ENCODE assay signal across 8 mouse cellular contexts in genomic region chr17:34671151-34672066, GRCm38 (mm10). TPM values are rescaled to one million over a fixed set of nuclear protein-coding genes. Genes with fewer than 3 reads are reported as not detected.
DNase-seq lines count a peak whose midpoint lies in the region; ATAC-seq and TF ChIP-seq lines count a peak whose summit lies in the region.

No protein-coding gene starts in this region.

- peaks cover 13% of the 10 kb centered on the region; the same call in 1 of the 2 replicates for H3K4me1 ChIP-seq in kidney, postnatal 0 days (replicated peaks; ENCODE audit: insufficient read depth, low read length)
- peaks cover 9% of the 10 kb centered on the region for H3K4me1 ChIP-seq in embryonic facial prominence, embryonic 11.5 days (ENCODE audit: control insufficient read depth, insufficient read depth, low read length)
- H3K4me1 ChIP-seq in intestine, postnatal 0 days (replicated peaks; ENCODE audit: control insufficient read depth, insufficient read depth, low read length): no peaks in the 10 kb centered on the region
- peaks cover 17% of the 10 kb centered on the region for H3K4me1 ChIP-seq in neural tube, embryonic 13.5 days (replicated peaks)

- H3K4me2 ChIP-seq in kidney, postnatal 0 days (ENCODE audit: low read length): peak overlapping the region; percentile 50
- peak overlapping the region; percentile 65 for H3K4me2 ChIP-seq in embryonic facial prominence, embryonic 11.5 days (ENCODE audit: low read depth, low read length)
- H3K4me2 ChIP-seq in intestine, postnatal 0 days (replicated peaks; ENCODE audit: low read depth): peak overlapping the region; percentile 41
- peak overlapping the region; percentile 55 for H3K4me2 ChIP-seq in neural tube, embryonic 13.5 days

- peak; percentile 43 for DNase-seq in kidney, postnatal 0 days (ENCODE audit: low spot score)
- no peak for DNase-seq in kidney, adult 18-20 months
- DNase-seq in embryonic facial prominence, embryonic 11.5 days (ENCODE audit: low spot score): peak; percentile 26
- no peak for DNase-seq in thymus, postnatal 14 days
- DNase-seq in frontal cortex, postnatal 25 days (ENCODE audit: low spot score in 2 of 2): no peak
- DNase-seq in adrenal gland, postnatal 25 days: no peak

- peak; percentile 42 for TF ChIP-seq CTCF in kidney, postnatal 0 days (IDR thresholded peaks at IDR 0.05; ENCODE audit: low read depth)
- TF ChIP-seq CTCF in intestine, postnatal 0 days (IDR thresholded peaks at IDR 0.05; ENCODE audit: low read depth): peak; percentile 50

- ATAC-seq in kidney, postnatal 0 days (replicated peaks; ENCODE audit: low FRiP score, low read depth): peak; percentile 33; the same call in 1 of the 2 replicates
- peak; percentile 39; the same call in 1 of the 2 replicates for ATAC-seq in embryonic facial prominence, embryonic 11.5 days (replicated peaks; ENCODE audit: insufficient number of reproducible peaks, low FRiP score, low TSS enrichment, low read depth)
- no peak for ATAC-seq in intestine, postnatal 0 days
- peak; percentile 79 for ATAC-seq in neural tube, embryonic 13.5 days (ENCODE audit: low read depth)

- WGBS in kidney, postnatal 0 days: 10% methylated on average over 93 of the region's 93 CpGs
- 9% methylated on average over 93 of the region's 93 CpGs for WGBS in embryonic facial prominence, embryonic 11.5 days
- WGBS in intestine, postnatal 0 days: 12% methylated on average over 87 of the region's 93 CpGs
- WGBS in neural tube, embryonic 13.5 days: 12% methylated on average over 92 of the region's 93 CpGs

- peaks cover 32% of the 10 kb centered on the region for H3K27me3 ChIP-seq in kidney, postnatal 0 days (ENCODE audit: insufficient read depth, low read length)
- peaks cover 42% of the 10 kb centered on the region for H3K27me3 ChIP-seq in embryonic facial prominence, embryonic 11.5 days (ENCODE audit: control insufficient read depth, insufficient read depth, low read length)
- peaks cover 53% of the 10 kb centered on the region for H3K27me3 ChIP-seq in intestine, postnatal 0 days (replicated peaks; ENCODE audit: control insufficient read depth, insufficient read depth, low read length)
- H3K27me3 ChIP-seq in neural tube, embryonic 13.5 days: peaks cover 76% of the 10 kb centered on the region

- no peak overlapping the region for H3K27ac ChIP-seq in kidney, postnatal 0 days
- H3K27ac ChIP-seq in embryonic facial prominence, embryonic 11.5 days (replicated peaks; ENCODE audit: low read depth, low read length): no peak overlapping the region
- no peak overlapping the region for H3K27ac ChIP-seq in intestine, postnatal 0 days (ENCODE audit: low read depth, low read length)
- H3K27ac ChIP-seq in neural tube, embryonic 13.5 days (replicated peaks): no peak overlapping the region

- H3K36me3 ChIP-seq in kidney, postnatal 0 days (ENCODE audit: insufficient read depth, low read length): no peaks in the 10 kb centered on the region
- no peaks in the 10 kb centered on the region for H3K36me3 ChIP-seq in embryonic facial prominence, embryonic 11.5 days (replicated peaks; ENCODE audit: control insufficient read depth, insufficient read depth, low read depth, low read length)
- H3K36me3 ChIP-seq in intestine, postnatal 0 days (ENCODE audit: control insufficient read depth, insufficient read depth): peaks cover 7% of the 10 kb centered on the region; the same call in 1 of the 2 replicates
- no peaks in the 10 kb centered on the region for H3K36me3 ChIP-seq in neural tube, embryonic 13.5 days

- no peaks in the 10 kb centered on the region for H3K9me3 ChIP-seq in kidney, postnatal 0 days (replicated peaks; ENCODE audit: low read length)
- no peaks in the 10 kb centered on the region for H3K9me3 ChIP-seq in embryonic facial prominence, embryonic 11.5 days (replicated peaks; ENCODE audit: control insufficient read depth, low read length)
- H3K9me3 ChIP-seq in intestine, postnatal 0 days (ENCODE audit: control insufficient read depth): no peaks in the 10 kb centered on the region
- H3K9me3 ChIP-seq in neural tube, embryonic 13.5 days: no peaks in the 10 kb centered on the region

- H3K4me3 ChIP-seq in kidney, postnatal 0 days (replicated peaks; ENCODE audit: low read depth, low read length): peak overlapping the region; percentile 29
- peak overlapping the region; percentile 29 for H3K4me3 ChIP-seq in embryonic facial prominence, embryonic 11.5 days (ENCODE audit: low read depth, low read length)
- H3K4me3 ChIP-seq in intestine, postnatal 0 days (ENCODE audit: low read depth, low read length): peak overlapping the region; percentile 20
- peak overlapping the region; percentile 34 for H3K4me3 ChIP-seq in neural tube, embryonic 13.5 days

- H3K9ac ChIP-seq in kidney, postnatal 0 days (ENCODE audit: low read depth, low read length): no peak overlapping the region
- peak overlapping the region; percentile 18; the same call in 1 of the 2 replicates for H3K9ac ChIP-seq in embryonic facial prominence, embryonic 11.5 days (replicated peaks; ENCODE audit: low read length)
- no peak overlapping the region for H3K9ac ChIP-seq in intestine, postnatal 0 days (ENCODE audit: low read depth, low read length)
- peak overlapping the region; percentile 22 for H3K9ac ChIP-seq in neural tube, embryonic 13.5 days

RNA-seq across cellular contexts. Expression of gene Tnxb, which starts 1.1 kb away (rescaled TPM):
- 0.19 and 0.26 TPM in 2 replicates for polyA plus RNA-seq in kidney, postnatal 0 days (2015; fragmentation: Nextera tagmentation; extraction: Ambion mirVana)
- polyA plus RNA-seq in embryonic facial prominence, embryonic 11.5 days (2014; fragmentation: Nextera tagmentation; extraction: Ambion mirVana): not detected in 2 replicates
- 1.4 and 1.9 TPM in 2 replicates for polyA plus RNA-seq in intestine, postnatal 0 days (2015; fragmentation: Nextera tagmentation; extraction: Ambion mirVana)
- polyA plus RNA-seq in neural tube, embryonic 13.5 days (2015; fragmentation: Nextera tagmentation; extraction: Ambion mirVana): 0.11 and 0.14 TPM in 2 replicates
- 23.7 and 25.4 TPM in 2 replicates for total RNA-seq in adrenal gland, postnatal 25 days (2021)

RNA-seq across cellular contexts. Expression of gene Atf6b, which starts 24.5 kb away (rescaled TPM):
- polyA plus RNA-seq in kidney, postnatal 0 days (2015; fragmentation: Nextera tagmentation; extraction: Ambion mirVana): 62.0 and 65.8 TPM in 2 replicates
- 55.8 and 58.5 TPM in 2 replicates for polyA plus RNA-seq in embryonic facial prominence, embryonic 11.5 days (2014; fragmentation: Nextera tagmentation; extraction: Ambion mirVana)
- polyA plus RNA-seq in intestine, postnatal 0 days (2015; fragmentation: Nextera tagmentation; extraction: Ambion mirVana): 22.9 and 23.1 TPM in 2 replicates
- 106 TPM in 2 replicates for polyA plus RNA-seq in neural tube, embryonic 13.5 days (2015; fragmentation: Nextera tagmentation; extraction: Ambion mirVana)
- total RNA-seq in adrenal gland, postnatal 25 days (2021): 50.4 and 52.5 TPM in 2 replicates

RNA-seq across cellular contexts. Expression of gene Fkbpl, which starts 26.8 kb away (rescaled TPM):
- 16.4 and 18.6 TPM in 2 replicates for polyA plus RNA-seq in kidney, postnatal 0 days (2015; fragmentation: Nextera tagmentation; extraction: Ambion mirVana)
- 16.2 and 16.6 TPM in 2 replicates for polyA plus RNA-seq in embryonic facial prominence, embryonic 11.5 days (2014; fragmentation: Nextera tagmentation; extraction: Ambion mirVana)
- polyA plus RNA-seq in intestine, postnatal 0 days (2015; fragmentation: Nextera tagmentation; extraction: Ambion mirVana): 8.8 and 9.2 TPM in 2 replicates
- polyA plus RNA-seq in neural tube, embryonic 13.5 days (2015; fragmentation: Nextera tagmentation; extraction: Ambion mirVana): 17.1 and 18.6 TPM in 2 replicates
- 13.4 TPM in 2 replicates for total RNA-seq in adrenal gland, postnatal 25 days (2021)

RNA-seq across cellular contexts. Expression of gene Prrt1, which starts 42.1 kb away (rescaled TPM):
- 0.36 and 0.55 TPM in 2 replicates for polyA plus RNA-seq in kidney, postnatal 0 days (2015; fragmentation: Nextera tagmentation; extraction: Ambion mirVana)
- 0.10 and 0.11 TPM in 2 replicates for polyA plus RNA-seq in embryonic facial prominence, embryonic 11.5 days (2014; fragmentation: Nextera tagmentation; extraction: Ambion mirVana)
- 0.27 and 0.47 TPM in 2 replicates for polyA plus RNA-seq in intestine, postnatal 0 days (2015; fragmentation: Nextera tagmentation; extraction: Ambion mirVana)
- polyA plus RNA-seq in neural tube, embryonic 13.5 days (2015; fragmentation: Nextera tagmentation; extraction: Ambion mirVana): 3.8 and 4.2 TPM in 2 replicates
- total RNA-seq in adrenal gland, postnatal 25 days (2021): 10.8 and 13.5 TPM in 2 replicates

RNA-seq across cellular contexts. Expression of gene Ppt2, which starts 43.1 kb away (rescaled TPM):
- polyA plus RNA-seq in kidney, postnatal 0 days (2015; fragmentation: Nextera tagmentation; extraction: Ambion mirVana): 62.9 and 65.5 TPM in 2 replicates
- 19.4 and 20.0 TPM in 2 replicates for polyA plus RNA-seq in embryonic facial prominence, embryonic 11.5 days (2014; fragmentation: Nextera tagmentation; extraction: Ambion mirVana)
- 17.2 and 18.0 TPM in 2 replicates for polyA plus RNA-seq in intestine, postnatal 0 days (2015; fragmentation: Nextera tagmentation; extraction: Ambion mirVana)
- polyA plus RNA-seq in neural tube, embryonic 13.5 days (2015; fragmentation: Nextera tagmentation; extraction: Ambion mirVana): 23.7 and 25.0 TPM in 2 replicates
- 56.9 and 61.1 TPM in 2 replicates for total RNA-seq in adrenal gland, postnatal 25 days (2021)

Comparison
In these comparisons a context has a peak if more than half of its experiments do, and no peak if none do; other contexts are left out.
1. DNase-seq: peak in kidney, postnatal 0 days (single experiment) and embryonic facial prominence, embryonic 11.5 days (single experiment); none in kidney, adult 18-20 months (single experiment), thymus, postnatal 14 days (single experiment), frontal cortex, postnatal 25 days (0 of 2) and adrenal gland, postnatal 25 days (single experiment).
2. H3K9ac ChIP-seq: peak in embryonic facial prominence, embryonic 11.5 days (single experiment) and neural tube, embryonic 13.5 days (single experiment); none in kidney, postnatal 0 days (single experiment) and intestine, postnatal 0 days (single experiment).
3. Peak in every context shown above with its lines, with median percentiles within 50 percentile points of each other: H3K4me2 ChIP-seq and H3K4me3 ChIP-seq.